Mouse (Mus musculus) forebrain, embryonic 14.5 days (tissue): ENCODE results near the gene Slc9a9. TPM values are rescaled to one million over a fixed set of nuclear protein-coding genes. Genes with fewer than 3 reads are reported as not detected.

Experiments
- ATAC-seq: fragments of 200-750 bp; cut with Nextera tagmentation; 2 replicates; pipeline ENCODE4 v1.8.0; 2017; ENCODE audit warnings: mild to moderate bottlenecking, moderate library complexity
- DNase-seq: peaks from one replicate; pipeline ENCODE4 v3.0.0-alpha.2; 2015; ENCODE audit warnings: low spot score
- H3K27ac ChIP-seq: fragments of 300-500 bp; sonication (generic); 2 replicates; pipeline ENCODE4 v1.5.1; 2014; ENCODE audit warnings: low read depth, mild to moderate bottlenecking, control low read depth, low read length, moderate library complexity
- H3K27me3 ChIP-seq: fragments of 300-500 bp; sonication (generic); replicated peaks from 2 replicates; pipeline ENCODE4 v1.6.1; 2014; ENCODE audit warnings: low read length, control low read depth, mixed read lengths; ENCODE audit not compliant: control insufficient read depth, insufficient read depth
- H3K36me3 ChIP-seq: fragments of 300-500 bp; sonication (generic); 2 replicates; pipeline ENCODE4 v1.6.1; 2014; ENCODE audit warnings: low read length, control low read depth; ENCODE audit not compliant: control insufficient read depth, insufficient read depth
- H3K4me1 ChIP-seq: fragments of 300-500 bp; sonication (generic); 2 replicates; pipeline ENCODE4 v1.6.1; 2014; ENCODE audit warnings: antibody characterized with exemption, low read length, control low read depth; ENCODE audit not compliant: control insufficient read depth, insufficient read depth
- H3K4me2 ChIP-seq: fragments of 300-500 bp; sonication (generic); 2 replicates; pipeline ENCODE4 v1.6.1; 2014; ENCODE audit warnings: mild to moderate bottlenecking, control low read depth, low read length
- H3K4me3 ChIP-seq: fragments of 300-500 bp; sonication (generic); 2 replicates; pipeline ENCODE4 v1.5.1; 2014; ENCODE audit warnings: low read depth, low read length, control low read depth
- H3K9ac ChIP-seq: fragments of 300-500 bp; sonication (generic); 2 replicates; pipeline ENCODE4 v1.6.1; 2014; ENCODE audit warnings: mild to moderate bottlenecking, low read length, control low read depth, moderate library complexity
- H3K9me3 ChIP-seq: fragments of 300-500 bp; sonication (generic); replicated peaks from 2 replicates; pipeline ENCODE4 v1.6.1; 2016; ENCODE audit warnings: low read length, control low read depth, mixed read lengths; ENCODE audit not compliant: control insufficient read depth
- WGBS: fragments of 180-500 bp; shearing (Covaris S2); extraction: QIAGEN DNeasy Blood & Tissue Kit; methylation state at CpG from one replicate; pipeline ENCODE4 v1.1.7; 2014; 5-methylcytosine and 5-hydroxymethylcytosine counted together
- polyA plus RNA-seq: library from polyadenylated mRNA; unstranded; fragments of >200 nt; fragmentation: Nextera tagmentation; extraction: Ambion mirVana; gene quantifications from 2 replicates; pipeline ENCODE4 v1.2.1, GENCODE M21; 2014

Slc9a9 gene
- polyA plus RNA-seq, 1 experiment from 2014 or later, result 3.7 TPM

DNA sequence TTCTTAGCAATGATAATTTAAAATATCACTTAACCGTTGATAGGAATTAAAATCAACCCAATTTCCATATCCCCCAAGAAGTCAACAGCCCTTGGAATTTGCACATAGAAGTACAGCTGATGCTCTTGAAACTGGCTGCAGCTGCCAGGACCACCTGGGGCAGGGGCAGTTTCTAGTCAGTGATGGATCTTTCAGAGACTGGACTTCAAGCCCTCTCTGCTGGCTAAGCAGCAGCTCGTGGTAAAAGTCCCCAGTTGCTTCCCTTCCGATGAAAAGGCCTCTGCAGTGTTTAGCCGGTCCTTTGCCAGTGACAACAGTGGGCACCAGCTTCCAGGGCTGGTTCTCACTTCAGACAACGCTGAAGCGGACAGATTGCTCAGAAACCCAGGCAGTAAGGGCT, 62.4 kb downstream of the Slc9a9 start:
- no peak overlapping the region for H3K27ac ChIP-seq
- no peaks in the 10 kb centered on the region for H3K36me3 ChIP-seq

DNA sequence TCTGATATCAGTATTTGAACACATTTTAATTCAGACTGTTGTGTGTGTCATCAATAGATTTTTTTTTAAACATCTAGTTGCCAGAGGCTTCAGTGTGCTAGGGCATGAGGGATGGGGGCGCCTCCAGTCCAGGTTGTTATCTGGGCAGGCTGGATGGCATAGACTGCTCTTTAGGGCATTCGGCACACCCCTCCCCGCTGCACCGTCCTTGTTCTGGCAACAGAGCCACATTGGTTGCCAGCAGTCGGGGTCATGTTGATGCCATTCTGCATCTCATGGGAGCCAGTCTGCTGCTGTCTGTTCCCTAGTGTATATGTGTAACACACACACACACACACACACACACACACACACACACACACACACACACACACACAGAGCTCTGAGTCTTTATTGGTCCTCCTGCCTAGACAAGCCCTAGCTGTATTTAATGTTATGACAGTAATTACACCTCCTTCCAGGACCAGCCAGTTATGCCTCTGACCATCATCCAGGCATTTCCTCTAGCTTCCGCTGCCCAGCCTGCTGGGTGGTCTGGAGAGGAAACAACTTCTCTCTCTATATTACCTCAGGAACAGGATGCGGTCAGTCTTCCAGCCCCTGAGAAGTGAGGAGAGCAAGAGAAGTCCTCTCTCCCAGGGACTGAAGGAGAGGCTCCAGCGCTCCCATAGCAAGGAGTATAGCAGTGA, 63.0 kb downstream of the Slc9a9 start:
- H3K36me3 ChIP-seq, result no peaks in the 10 kb centered on the region
- no peak overlapping the region for H3K27ac ChIP-seq
- no peaks in the 10 kb centered on the region for H3K9me3 ChIP-seq
- H3K27me3 ChIP-seq, result no peaks in the 10 kb centered on the region
- H3K4me3 ChIP-seq, result no peak overlapping the region
- WGBS, result 81% methylated on average over 8 of the region's 8 CpGs
- no peaks in the 10 kb centered on the region for H3K4me1 ChIP-seq
- no peak for ATAC-seq
- H3K4me2 ChIP-seq, result no peak overlapping the region
- no peak overlapping the region for H3K9ac ChIP-seq
- DNase-seq, result no peak

More for the DNA sequence above, 62.4 kb downstream of the Slc9a9 start:
- H3K4me3 ChIP-seq, result no peak overlapping the region
- no peak overlapping the region for H3K4me2 ChIP-seq
- DNase-seq (no peak), ATAC-seq (no peak)
- H3K27me3 ChIP-seq, result no peaks in the 10 kb centered on the region
- no peaks in the 10 kb centered on the region for H3K4me1 ChIP-seq
- no peaks in the 10 kb centered on the region for H3K9me3 ChIP-seq
- 65% methylated on average over 6 of the region's 6 CpGs for WGBS
- no peak overlapping the region for H3K9ac ChIP-seq

GRCm38 (mm10) chr9:94734320-94734719, 64.6 kb downstream of the Slc9a9 start:
- H3K4me1 ChIP-seq, result peaks cover 4% of the 10 kb centered on the region
- no peaks in the 10 kb centered on the region for H3K9me3 ChIP-seq
- 90% methylated on average over 1 of the region's 1 CpGs for WGBS
- no peaks in the 10 kb centered on the region for H3K36me3 ChIP-seq
- no peak for ATAC-seq
- no peaks in the 10 kb centered on the region for H3K27me3 ChIP-seq
- no peak for DNase-seq
- H3K27ac ChIP-seq, result no peak overlapping the region
- H3K9ac ChIP-seq, result no peak overlapping the region
- no peak overlapping the region for H3K4me2 ChIP-seq
- H3K4me3 ChIP-seq, result no peak overlapping the region

GRCm38 (mm10) chr9:94737226-94737625, 67.5 kb downstream of the Slc9a9 start:
- WGBS, result 76% methylated on average over 5 of the region's 5 CpGs
- Histone ChIP-seq H3K36me3 (no peaks in the 10 kb centered on the region), H3K9ac (no peak overlapping the region), H3K4me2 (no peak overlapping the region), H3K9me3 (no peaks in the 10 kb centered on the region), H3K27ac (no peak overlapping the region), H3K4me1 (peaks cover 4% of the 10 kb centered on the region), H3K27me3 (no peaks in the 10 kb centered on the region), H3K4me3 (no peak overlapping the region)
- ATAC-seq (no peak), DNase-seq (no peak)

- Histone ChIP-seq H3K36me3 (no peaks in the 10 kb centered on the region), H3K9me3 (no peaks in the 10 kb centered on the region), H3K27ac (no peak overlapping the region), H3K9ac (no peak overlapping the region), H3K4me1 (peaks cover 4% of the 10 kb centered on the region), H3K4me3 (no peak overlapping the region), H3K4me2 (no peak overlapping the region), H3K27me3 (no peaks in the 10 kb centered on the region)
- DNase-seq (peak; percentile 93), ATAC-seq (peak; percentile 81)
- 39% methylated on average over 6 of the region's 6 CpGs for whole genome bisulfite sequencing
Observed at GRCm38 (mm10) chr9:94738555-94739427, 69.1 kb downstream of the Slc9a9 start.

- Histone ChIP-seq H3K27ac (no peak overlapping the region), H3K9me3 (no peaks in the 10 kb centered on the region), H3K27me3 (no peaks in the 10 kb centered on the region), H3K4me1 (peaks cover 4% of the 10 kb centered on the region), H3K9ac (no peak overlapping the region), H3K4me2 (no peak overlapping the region), H3K4me3 (no peak overlapping the region), H3K36me3 (no peaks in the 10 kb centered on the region)
- DNase-seq (no peak), ATAC-seq (no peak)
- WGBS, result 88% methylated on average over 3 of the region's 3 CpGs
Observed at GRCm38 (mm10) chr9:94740841-94741240, 71.1 kb downstream of the Slc9a9 start.

DNA sequence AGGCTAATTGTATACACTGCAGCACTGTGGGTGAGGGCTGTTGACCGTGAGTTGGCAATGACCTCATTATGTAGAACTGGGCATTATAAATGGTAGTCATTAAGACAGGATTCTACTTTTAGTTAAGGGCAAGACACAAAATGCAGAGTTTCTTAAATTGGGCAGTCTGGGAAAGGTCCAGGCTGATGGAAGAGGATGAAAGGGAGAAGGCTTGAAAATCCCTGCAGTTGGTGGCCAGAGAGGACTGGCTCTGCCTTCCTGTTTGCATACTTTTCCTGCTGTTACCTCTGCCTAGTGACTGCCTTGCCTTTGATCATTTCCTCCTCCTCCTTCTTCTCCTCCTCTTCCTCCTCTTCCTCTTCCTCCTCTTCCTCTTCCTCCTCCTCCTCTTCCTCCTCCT, 73.6 kb downstream of the Slc9a9 start:
- H3K27me3 ChIP-seq, result no peaks in the 10 kb centered on the region
- no peak overlapping the region for H3K27ac ChIP-seq
- no peak for DNase-seq
- H3K36me3 ChIP-seq, result no peaks in the 10 kb centered on the region
- no peak for ATAC-seq
- peaks cover 4% of the 10 kb centered on the region for H3K4me1 ChIP-seq
- H3K9ac ChIP-seq, result no peak overlapping the region
- no peaks in the 10 kb centered on the region for H3K9me3 ChIP-seq
- no peak overlapping the region for H3K4me3 ChIP-seq
- H3K4me2 ChIP-seq, result no peak overlapping the region
- 69% methylated on average over 1 of the region's 1 CpGs for WGBS

GRCm38 (mm10) chr9:94748503-94748902, 78.8 kb downstream of the Slc9a9 start:
- Histone ChIP-seq H3K27me3 (no peaks in the 10 kb centered on the region), H3K27ac (no peak overlapping the region), H3K9me3 (no peaks in the 10 kb centered on the region), H3K36me3 (no peaks in the 10 kb centered on the region), H3K4me2 (no peak overlapping the region), H3K4me1 (peaks cover 8% of the 10 kb centered on the region; the same call in 1 of the 2 replicates), H3K4me3 (no peak overlapping the region), H3K9ac (no peak overlapping the region)
- ATAC-seq, result no peak
- WGBS, result 55% methylated on average over 2 of the region's 2 CpGs
- no peak for DNase-seq

DNA sequence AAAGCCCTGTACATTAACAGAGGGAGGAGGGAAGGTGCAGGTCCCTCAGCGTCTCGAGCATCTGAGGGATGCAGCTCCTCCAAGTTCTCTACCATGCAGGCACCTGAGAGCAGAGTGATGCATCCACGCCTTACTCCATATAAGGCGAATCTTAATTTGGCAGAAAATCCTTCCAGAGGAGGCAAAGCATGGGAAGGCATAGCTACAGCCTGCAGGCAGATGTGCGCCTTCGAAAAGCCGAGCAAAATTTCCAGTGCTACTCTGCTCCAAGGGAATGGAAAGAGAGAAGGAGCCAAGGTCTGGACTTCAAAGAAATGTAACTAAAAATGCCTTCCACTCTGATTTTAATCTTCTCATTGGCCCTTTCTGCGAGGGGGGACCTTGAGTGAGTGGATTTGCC, 80.5 kb downstream of the Slc9a9 start:
- DNase-seq (no peak), ATAC-seq (no peak)
- no peaks in the 10 kb centered on the region for H3K9me3 ChIP-seq
- 74% methylated on average over 8 of the region's 8 CpGs for WGBS
- H3K4me1 ChIP-seq, result peaks cover 8% of the 10 kb centered on the region; the same call in 1 of the 2 replicates
- H3K4me2 ChIP-seq, result no peak overlapping the region
- no peak overlapping the region for H3K27ac ChIP-seq
- no peaks in the 10 kb centered on the region for H3K27me3 ChIP-seq
- H3K9ac ChIP-seq, result no peak overlapping the region
- no peaks in the 10 kb centered on the region for H3K36me3 ChIP-seq
- no peak overlapping the region for H3K4me3 ChIP-seq
